Mouse (Mus musculus): ENCODE measurements at regions not wholly inside any gene's neighbourhood (a gene's known extent, or its start where the extent isn't known, plus 50 kb on each side); places are given as distances from the start of the nearest gene placed in this dataset.
A peak's percentile ranks its signal among the peaks of the same experiment; 100 is the strongest.

- Histone ChIP-seq H3K36me3 (replicated peaks) (no peaks in the 10 kb centered on the region), H3K4me3 (no peak overlapping the region), H3K27me3 (replicated peaks; ENCODE audit: low read depth, poor library complexity, severe bottlenecking) (no peaks in the 10 kb centered on the region), H3K27ac (replicated peaks) (no peak overlapping the region), H3K4me1 (no peaks in the 10 kb centered on the region), H3K9me3 (no peaks in the 10 kb centered on the region)
- no peak for DNase-seq (ENCODE audit: low spot score)
- WGBS = 92% methylated on average over 2 of the region's 2 CpGs
Measured at GRCm38 (mm10) chr2:137954830-137955229, 301.5 kb upstream of the Btbd3 start.

DNA sequence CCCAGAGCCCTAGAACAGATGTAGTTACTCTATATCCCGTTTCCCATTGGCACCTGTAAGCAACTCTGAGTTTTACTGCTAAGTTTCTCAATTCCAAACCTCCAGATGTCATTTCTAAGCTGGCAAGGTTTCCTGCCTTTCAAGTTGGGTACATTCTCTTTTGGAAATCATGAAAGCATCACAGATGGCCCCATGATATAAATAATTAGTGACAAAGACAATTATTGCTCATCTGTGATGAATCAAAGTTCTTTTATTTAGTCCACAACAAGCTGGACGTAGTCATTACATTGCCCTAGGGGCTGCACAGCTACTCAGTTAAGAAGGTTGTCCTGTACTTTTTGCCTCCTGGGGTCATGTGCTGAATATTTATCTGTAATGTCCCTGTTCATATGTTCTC lies 303.2 kb upstream of the Btbd3 start:
- 67% methylated on average over 2 of the region's 2 CpGs for WGBS
- DNase-seq (ENCODE audit: low spot score) = no peak
- Histone ChIP-seq H3K27me3 (replicated peaks; ENCODE audit: low read depth, poor library complexity, severe bottlenecking) (no peaks in the 10 kb centered on the region), H3K4me3 (no peak overlapping the region), H3K27ac (replicated peaks) (no peak overlapping the region), H3K9me3 (no peaks in the 10 kb centered on the region), H3K36me3 (replicated peaks) (no peaks in the 10 kb centered on the region), H3K4me1 (no peaks in the 10 kb centered on the region)

DNA sequence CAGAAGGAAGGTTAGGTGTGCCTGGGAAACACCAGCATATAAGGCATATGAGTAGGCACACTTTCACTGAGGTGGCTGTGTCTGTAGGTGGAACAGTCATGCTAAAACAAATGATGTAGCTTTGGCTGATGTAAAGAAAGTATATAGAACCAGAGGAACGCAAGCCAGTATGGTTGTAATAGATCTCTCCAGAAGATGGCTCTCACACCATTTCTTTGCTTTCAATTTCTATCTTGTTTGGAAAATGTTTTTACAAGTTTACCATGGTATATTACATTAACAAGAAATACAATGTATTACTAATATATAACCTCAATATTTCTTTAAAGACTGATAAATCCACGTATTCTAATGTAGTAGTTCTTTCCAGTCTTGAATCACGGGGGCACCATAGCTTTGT lies 304.4 kb upstream of the Btbd3 start:
- Histone ChIP-seq H3K27ac (replicated peaks) (no peak overlapping the region), H3K27me3 (replicated peaks; ENCODE audit: low read depth, poor library complexity, severe bottlenecking) (no peaks in the 10 kb centered on the region), H3K4me1 (no peaks in the 10 kb centered on the region), H3K9me3 (no peaks in the 10 kb centered on the region), H3K36me3 (replicated peaks) (no peaks in the 10 kb centered on the region), H3K4me3 (no peak overlapping the region)
- no peak for DNase-seq (ENCODE audit: low spot score)
- WGBS = 85% methylated on average over 3 of the region's 3 CpGs

- H3K4me3 ChIP-seq = no peak overlapping the region
Measured at GRCm38 (mm10) chr2:137950931-137951330, 305.4 kb upstream of the Btbd3 start.

DNA sequence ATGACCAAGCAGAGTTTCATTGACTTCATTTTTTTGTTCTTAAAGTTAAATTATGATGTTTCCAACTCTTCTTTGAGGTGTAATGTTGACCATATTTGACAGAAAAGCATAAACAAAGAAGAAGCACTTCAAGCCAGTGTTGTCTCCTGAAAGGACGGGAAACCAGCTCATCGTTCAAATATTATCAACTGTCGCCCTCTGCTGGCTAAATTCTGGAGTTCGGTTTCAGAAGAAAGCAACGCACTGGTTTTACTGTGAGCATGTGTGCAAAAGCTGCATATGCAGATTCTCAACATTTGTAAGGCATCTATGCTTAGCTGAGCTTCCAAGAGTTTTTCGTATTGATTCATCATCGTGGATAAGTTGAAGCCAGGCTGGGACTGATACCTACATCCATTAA lies 313.6 kb upstream of the Btbd3 start:
- peak; percentile 78 for DNase-seq (ENCODE audit: low spot score)
- no peak overlapping the region for H3K27ac ChIP-seq (replicated peaks)
- H3K36me3 ChIP-seq (replicated peaks) = no peaks in the 10 kb centered on the region
- H3K4me3 ChIP-seq = no peak overlapping the region
- H3K27me3 ChIP-seq (replicated peaks; ENCODE audit: low read depth, poor library complexity, severe bottlenecking) = no peaks in the 10 kb centered on the region
- H3K9me3 ChIP-seq = no peaks in the 10 kb centered on the region
- WGBS = 8% methylated on average over 7 of the region's 7 CpGs
- peaks cover 15% of the 10 kb centered on the region for H3K4me1 ChIP-seq

More at GRCm38 (mm10) chr2:137950931-137951330, 305.4 kb upstream of the Btbd3 start:
- Histone ChIP-seq H3K27me3 (replicated peaks; ENCODE audit: low read depth, poor library complexity, severe bottlenecking) (no peaks in the 10 kb centered on the region), H3K36me3 (replicated peaks) (no peaks in the 10 kb centered on the region), H3K4me1 (no peaks in the 10 kb centered on the region), H3K27ac (replicated peaks) (no peak overlapping the region), H3K9me3 (no peaks in the 10 kb centered on the region)
- no peak for DNase-seq (ENCODE audit: low spot score)

GRCm38 (mm10) chr2:137939591-137939990 lies 316.8 kb upstream of the Btbd3 start:
- DNase-seq (ENCODE audit: low spot score) = no peak
- Histone ChIP-seq H3K27ac (replicated peaks) (no peak overlapping the region), H3K36me3 (replicated peaks) (no peaks in the 10 kb centered on the region), H3K4me3 (no peak overlapping the region), H3K27me3 (replicated peaks; ENCODE audit: low read depth, poor library complexity, severe bottlenecking) (no peaks in the 10 kb centered on the region), H3K4me1 (peaks cover 15% of the 10 kb centered on the region), H3K9me3 (no peaks in the 10 kb centered on the region)
- WGBS = 80% methylated on average over 3 of the region's 3 CpGs

DNA sequence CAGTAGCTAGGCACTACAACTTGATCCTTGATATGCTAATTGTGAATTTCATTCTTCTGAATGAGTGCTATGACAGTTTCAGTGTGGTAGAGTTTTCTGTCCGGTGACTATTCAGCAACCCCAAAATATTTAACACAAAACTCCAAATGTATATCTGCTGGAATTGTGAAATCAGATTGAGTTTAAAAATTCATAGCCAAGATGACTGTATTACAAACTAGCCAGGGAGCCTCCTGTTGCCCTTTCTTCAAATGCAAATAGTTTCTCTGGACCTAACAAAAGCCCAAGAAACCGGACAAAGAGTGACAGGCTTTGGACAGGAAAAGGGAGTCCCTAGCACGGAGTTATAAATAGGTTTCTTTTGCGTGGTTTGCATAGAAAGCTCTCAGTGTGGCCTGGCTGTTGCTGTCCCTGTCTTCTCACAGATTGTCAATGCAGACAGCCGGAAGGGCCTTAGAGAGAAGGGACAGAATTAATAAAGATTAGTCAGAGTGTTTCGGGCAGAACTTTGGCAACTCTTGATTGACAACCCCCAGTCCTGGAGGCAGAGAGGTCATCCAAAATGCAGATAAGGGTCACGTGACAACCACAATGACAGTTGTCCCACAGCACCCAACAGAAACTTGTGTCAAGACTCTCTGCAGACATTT lies 317.4 kb upstream of the Btbd3 start:
- no peaks in the 10 kb centered on the region for H3K9me3 ChIP-seq
- peaks cover 15% of the 10 kb centered on the region for H3K4me1 ChIP-seq
- no peak overlapping the region for H3K27ac ChIP-seq (replicated peaks)
- WGBS = 41% methylated on average over 7 of the region's 7 CpGs
- no peaks in the 10 kb centered on the region for H3K36me3 ChIP-seq (replicated peaks)
- DNase-seq (ENCODE audit: low spot score) = no peak
- no peaks in the 10 kb centered on the region for H3K27me3 ChIP-seq (replicated peaks; ENCODE audit: low read depth, poor library complexity, severe bottlenecking)
- no peak overlapping the region for H3K4me3 ChIP-seq

GRCm38 (mm10) chr2:137936613-137937012 lies 319.8 kb upstream of the Btbd3 start:
- 86% methylated on average over 2 of the region's 2 CpGs for WGBS
- H3K27ac ChIP-seq (replicated peaks) = no peak overlapping the region
- no peaks in the 10 kb centered on the region for H3K36me3 ChIP-seq (replicated peaks)
- H3K27me3 ChIP-seq (replicated peaks; ENCODE audit: low read depth, poor library complexity, severe bottlenecking) = no peaks in the 10 kb centered on the region
- H3K9me3 ChIP-seq = no peaks in the 10 kb centered on the region
- no peak overlapping the region for H3K4me3 ChIP-seq
- no peak for DNase-seq (ENCODE audit: low spot score)
- peaks cover 15% of the 10 kb centered on the region for H3K4me1 ChIP-seq

GRCm38 (mm10) chr2:137932931-137933330 lies 323.4 kb upstream of the Btbd3 start:
- Histone ChIP-seq H3K36me3 (replicated peaks) (no peaks in the 10 kb centered on the region), H3K9me3 (no peaks in the 10 kb centered on the region), H3K4me1 (no peaks in the 10 kb centered on the region), H3K27ac (replicated peaks) (no peak overlapping the region), H3K4me3 (no peak overlapping the region), H3K27me3 (replicated peaks; ENCODE audit: low read depth, poor library complexity, severe bottlenecking) (no peaks in the 10 kb centered on the region)
- WGBS = 96% methylated on average over 2 of the region's 2 CpGs
- no peak for DNase-seq (ENCODE audit: low spot score)

DNA sequence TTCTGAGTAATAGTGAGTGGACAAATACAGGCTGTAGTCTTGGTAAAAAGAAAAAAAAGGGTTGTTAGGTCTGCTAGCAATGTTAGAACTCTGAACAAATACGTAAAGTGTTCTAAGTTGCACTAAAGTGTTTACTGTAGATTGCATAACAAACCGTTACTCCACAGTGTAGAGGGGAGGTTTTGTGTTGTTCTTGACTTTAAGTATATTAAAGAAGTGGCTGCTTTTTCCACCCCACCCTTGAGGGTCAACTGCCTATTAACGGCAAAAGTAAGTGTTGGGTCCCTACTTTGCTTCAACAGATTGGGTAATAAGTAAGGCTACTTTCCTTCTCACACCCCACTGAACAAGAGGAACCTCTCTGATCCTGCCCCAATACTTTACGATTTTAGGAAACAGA lies 323.9 kb upstream of the Btbd3 start:
- 90% methylated on average over 4 of the region's 4 CpGs for WGBS
- Histone ChIP-seq H3K4me1 (no peaks in the 10 kb centered on the region), H3K9me3 (no peaks in the 10 kb centered on the region), H3K27me3 (replicated peaks; ENCODE audit: low read depth, poor library complexity, severe bottlenecking) (no peaks in the 10 kb centered on the region), H3K4me3 (no peak overlapping the region), H3K36me3 (replicated peaks) (no peaks in the 10 kb centered on the region), H3K27ac (replicated peaks) (no peak overlapping the region)
- no peak for DNase-seq (ENCODE audit: low spot score)

- Histone ChIP-seq H3K4me1 (peaks cover 6% of the 10 kb centered on the region; the same call in 1 of the 2 replicates), H3K9me3 (no peaks in the 10 kb centered on the region), H3K36me3 (replicated peaks) (no peaks in the 10 kb centered on the region), H3K27me3 (replicated peaks; ENCODE audit: low read depth, poor library complexity, severe bottlenecking) (no peaks in the 10 kb centered on the region), H3K4me3 (no peak overlapping the region), H3K27ac (replicated peaks) (no peak overlapping the region)
- no peak for DNase-seq (ENCODE audit: low spot score)
- 79% methylated on average over 5 of the region's 5 CpGs for WGBS
Measured at GRCm38 (mm10) chr2:137925488-137925887, 330.9 kb upstream of the Btbd3 start.

DNA sequence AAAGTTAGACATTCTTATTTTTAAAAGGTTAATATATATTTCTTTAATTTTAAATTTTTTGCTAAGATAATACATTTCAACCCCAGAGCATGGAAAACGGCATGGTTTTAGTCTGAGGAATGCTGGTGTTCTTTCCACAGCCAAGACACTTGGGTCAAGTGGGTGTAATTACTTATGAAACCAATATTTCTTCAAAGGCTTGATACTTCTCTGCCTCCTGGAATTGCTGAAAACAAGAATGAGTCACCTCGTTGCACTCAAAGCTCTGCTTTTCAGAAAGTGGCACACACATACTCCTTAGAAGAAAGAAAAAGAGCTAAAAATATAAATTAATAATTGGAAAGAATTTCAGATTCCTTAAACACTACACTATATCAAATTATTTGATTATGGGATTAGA lies 331.8 kb upstream of the Btbd3 start:
- no peak for DNase-seq (ENCODE audit: low spot score)
- Histone ChIP-seq H3K27me3 (replicated peaks; ENCODE audit: low read depth, poor library complexity, severe bottlenecking) (no peaks in the 10 kb centered on the region), H3K9me3 (no peaks in the 10 kb centered on the region), H3K36me3 (replicated peaks) (no peaks in the 10 kb centered on the region), H3K4me3 (no peak overlapping the region), H3K4me1 (peaks cover 6% of the 10 kb centered on the region; the same call in 1 of the 2 replicates), H3K27ac (replicated peaks) (no peak overlapping the region)
- 72% methylated on average over 2 of the region's 2 CpGs for WGBS

GRCm38 (mm10) chr2:137898425-137898824 lies 357.9 kb upstream of the Btbd3 start:
- Histone ChIP-seq H3K36me3 (replicated peaks) (no peaks in the 10 kb centered on the region), H3K27ac (replicated peaks) (no peak overlapping the region), H3K9me3 (no peaks in the 10 kb centered on the region), H3K4me3 (no peak overlapping the region), H3K27me3 (replicated peaks; ENCODE audit: low read depth, poor library complexity, severe bottlenecking) (no peaks in the 10 kb centered on the region), H3K4me1 (no peaks in the 10 kb centered on the region)
- DNase-seq (ENCODE audit: low spot score) = no peak
